Mouse (Mus musculus) forebrain, embryonic 11.5 days (tissue): Measurements from ENCODE around the gene Atp8b5. TPM values are rescaled to one million over a fixed set of nuclear protein-coding genes. Genes with fewer than 3 reads are reported as not detected.
A peak's percentile ranks its signal among the peaks of the same experiment; 100 is the strongest.

Source experiments
- ATAC-seq: fragments of 200-750 bp; cut with Nextera tagmentation; replicated peaks from 2 replicates; pipeline ENCODE4 v1.8.0; 2017; ENCODE audit warnings: moderate TSS enrichment; ENCODE audit not compliant: low FRiP score
- DNase-seq: peaks from one replicate; pipeline ENCODE4 v3.0.0-alpha.2; 2017; ENCODE audit warnings: low spot score
- H3K27ac ChIP-seq: fragments of 300-500 bp; sonication (generic); 2 replicates; pipeline ENCODE4 v1.5.1; 2014; ENCODE audit warnings: low read depth, low read length
- H3K27me3 ChIP-seq: fragments of 300-500 bp; sonication (generic); 2 replicates; pipeline ENCODE4 v1.6.1; 2014; ENCODE audit warnings: mild to moderate bottlenecking, low read length, mixed read lengths; ENCODE audit not compliant: control insufficient read depth, insufficient read depth
- H3K36me3 ChIP-seq: fragments of 300-500 bp; sonication (generic); 2 replicates; pipeline ENCODE4 v1.6.1; 2014; ENCODE audit warnings: mild to moderate bottlenecking, low read length, moderate library complexity, mixed read lengths; ENCODE audit not compliant: control insufficient read depth, insufficient read depth
- H3K4me1 ChIP-seq: fragments of 300-500 bp; sonication (generic); replicated peaks from 2 replicates; pipeline ENCODE4 v1.6.1; 2014; ENCODE audit warnings: low read length, mixed read lengths; ENCODE audit not compliant: control insufficient read depth, insufficient read depth
- H3K4me2 ChIP-seq: fragments of 300-500 bp; sonication (generic); 2 replicates; pipeline ENCODE4 v1.6.1; 2014; ENCODE audit warnings: low read depth, mild to moderate bottlenecking, low read length, moderate library complexity, mixed read lengths; ENCODE audit not compliant: severe bottlenecking
- H3K4me3 ChIP-seq: fragments of 300-500 bp; sonication (generic); 2 replicates; pipeline ENCODE4 v1.5.1; 2014; ENCODE audit warnings: low read depth, low read length
- H3K9ac ChIP-seq: fragments of 300-500 bp; sonication (generic); 2 replicates; pipeline ENCODE4 v1.6.1; 2014; ENCODE audit warnings: low read length
- H3K9me3 ChIP-seq: fragments of 300-500 bp; sonication (generic); 2 replicates; pipeline ENCODE4 v1.6.1; 2016; ENCODE audit warnings: low read length, mixed read lengths; ENCODE audit not compliant: control insufficient read depth
- WGBS: fragments of 180-500 bp; shearing (Covaris S2); extraction: QIAGEN DNeasy Blood & Tissue Kit; methylation state at CpG from one replicate; pipeline ENCODE4 v1.1.7; 2014; 5-methylcytosine and 5-hydroxymethylcytosine counted together
- polyA plus RNA-seq: library from polyadenylated mRNA; unstranded; fragments of >200 nt; fragmentation: Nextera tagmentation; extraction: Ambion mirVana; gene quantifications from 2 replicates; pipeline ENCODE4 v1.2.1, GENCODE M21; 2014

Gene Atp8b5
- polyA plus RNA-seq, 1 experiment from 2014 or later: 0.60 TPM

DNA sequence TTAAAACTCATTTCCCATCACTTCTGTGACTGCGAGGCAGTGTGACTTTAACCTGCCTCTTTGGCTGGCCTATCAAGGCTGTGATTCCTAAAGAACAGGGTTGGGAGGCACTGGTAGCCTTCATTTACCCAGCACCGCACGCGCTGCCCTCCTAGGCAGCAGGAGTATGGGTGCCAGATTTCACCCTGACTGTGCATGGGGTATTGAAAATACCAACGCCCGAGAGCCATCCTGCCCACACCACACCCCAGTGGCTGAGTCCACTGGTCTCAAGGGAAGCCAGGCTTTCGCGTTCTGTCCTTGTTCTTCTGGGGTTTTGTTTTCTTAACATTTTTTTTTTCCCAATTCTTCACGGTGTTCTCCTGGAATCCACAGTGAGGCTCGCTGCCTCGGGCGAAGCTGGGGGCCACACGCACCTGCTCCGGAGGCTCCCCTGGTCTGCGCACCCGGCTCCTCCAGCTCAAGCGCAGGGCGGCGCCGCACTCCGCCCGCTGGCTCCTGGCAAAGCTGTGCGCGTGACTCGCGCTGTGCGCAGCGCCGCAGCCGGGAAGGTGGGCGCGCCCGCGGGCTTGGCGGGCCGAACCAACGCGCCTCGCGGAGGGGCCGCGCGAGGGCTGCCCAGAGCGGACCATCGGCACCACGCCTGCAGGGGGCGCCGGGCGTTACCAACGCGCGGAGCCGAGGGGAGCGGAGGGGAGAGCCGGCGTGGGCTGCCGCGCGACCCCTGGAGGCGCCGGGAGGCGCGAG, 114.6 kb downstream of the Atp8b5 start, which contains the start of gene Rusc2:
Gene Rusc2 (plus strand): TSS at position 572 of the 747 bp plus-strand sequence.
- DNase-seq: peak; percentile 95
- Histone ChIP-seq H3K27me3 (no peaks in the 10 kb centered on the region; the same call in 1 of the 2 replicates), H3K9me3 (no peaks in the 10 kb centered on the region), H3K4me1 (peaks cover 7% of the 10 kb centered on the region), H3K4me2 (peak within 1 kb of the TSS; percentile 84), H3K36me3 (no peaks in the 10 kb centered on the region), H3K4me3 (peak within 1 kb of the TSS; percentile 61), H3K27ac (no peak within 1 kb of the TSS), H3K9ac (peak within 1 kb of the TSS; percentile 79)
- peak; percentile 93 for ATAC-seq
- 1% methylated on average over 63 of the region's 63 CpGs for WGBS

DNA sequence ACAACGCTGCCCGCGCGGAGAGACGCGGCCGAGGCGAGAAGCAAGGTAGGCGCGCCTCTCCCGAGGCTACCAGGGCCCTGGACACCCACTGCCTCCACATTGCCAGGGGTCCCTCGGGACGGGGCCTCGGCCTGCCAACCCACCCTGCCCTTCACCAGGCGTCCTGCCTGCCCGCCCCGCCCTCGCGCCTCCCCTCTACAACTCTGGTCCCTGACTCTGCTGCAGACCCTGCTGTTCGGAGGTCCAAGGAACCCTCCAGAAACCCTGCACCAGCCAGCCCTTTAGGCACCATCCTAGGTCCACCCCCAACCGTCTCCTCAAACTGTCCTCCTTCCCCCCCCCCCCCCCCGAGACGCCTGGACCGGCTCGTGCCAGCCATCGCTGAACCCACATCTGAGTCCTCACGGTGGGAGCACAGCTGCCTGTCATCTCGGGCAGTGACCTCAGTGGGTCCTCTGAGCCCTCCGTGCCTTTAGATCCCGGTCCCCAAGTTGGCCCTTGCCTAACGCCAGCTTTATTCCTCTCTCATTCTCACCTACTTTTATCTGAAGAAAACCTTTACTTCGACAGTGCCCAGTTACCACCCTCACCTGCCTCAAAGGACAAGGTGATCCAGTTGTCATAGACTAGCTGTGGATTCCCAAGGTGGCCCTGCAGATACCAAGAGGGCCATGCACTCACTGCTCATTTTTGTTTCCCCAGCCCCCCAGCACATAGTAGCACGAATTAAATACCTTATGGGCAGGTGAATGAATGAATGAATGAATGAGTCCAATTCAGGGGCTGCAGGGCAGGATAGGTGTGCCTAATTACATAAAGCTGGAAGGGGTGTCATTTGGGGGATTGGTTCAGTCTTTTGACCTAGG, 115.4 kb downstream of the Atp8b5 start:
- H3K9ac ChIP-seq: peak overlapping the region; percentile 79
- DNase-seq (no peak), ATAC-seq (peak; percentile 84)
- no peaks in the 10 kb centered on the region; the same call in 1 of the 2 replicates for H3K27me3 ChIP-seq
- WGBS: 10% methylated on average over 22 of the region's 33 CpGs
- no peak overlapping the region for H3K27ac ChIP-seq
- no peaks in the 10 kb centered on the region for H3K36me3 ChIP-seq
- peak overlapping the region; percentile 84 for H3K4me2 ChIP-seq
- peak overlapping the region; percentile 61 for H3K4me3 ChIP-seq
- H3K4me1 ChIP-seq: peaks cover 7% of the 10 kb centered on the region
- no peaks in the 10 kb centered on the region for H3K9me3 ChIP-seq

GRCm38 (mm10) chr4:43383246-43384082, 116.5 kb downstream of the Atp8b5 start:
- DNase-seq (no peak), ATAC-seq (no peak)
- Histone ChIP-seq H3K4me2 (no peak overlapping the region), H3K27me3 (no peaks in the 10 kb centered on the region; the same call in 1 of the 2 replicates), H3K4me3 (no peak overlapping the region), H3K9me3 (no peaks in the 10 kb centered on the region), H3K4me1 (peaks cover 7% of the 10 kb centered on the region), H3K9ac (no peak overlapping the region), H3K36me3 (no peaks in the 10 kb centered on the region), H3K27ac (no peak overlapping the region)
- WGBS: 79% methylated on average over 11 of the region's 11 CpGs

DNA sequence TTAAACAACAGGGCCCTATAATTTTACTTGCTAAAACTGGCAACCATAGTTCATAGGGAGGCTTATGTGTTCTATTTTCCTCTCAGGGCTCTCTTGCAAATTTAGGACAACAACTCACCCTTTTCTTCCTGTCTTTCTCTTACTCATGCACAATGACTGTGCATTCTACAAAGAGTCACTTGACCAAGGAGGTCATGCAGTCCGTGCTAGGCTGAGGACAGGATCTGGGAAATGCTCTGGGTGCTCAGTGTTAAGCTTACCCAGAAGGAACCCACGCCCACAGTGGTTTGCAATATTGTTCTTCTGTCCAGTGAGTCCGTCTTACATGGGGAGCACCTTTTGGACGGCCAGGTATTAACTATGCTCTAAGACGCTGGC, 117.1 kb downstream of the Atp8b5 start:
- no peaks in the 10 kb centered on the region for H3K36me3 ChIP-seq
- H3K9me3 ChIP-seq: no peaks in the 10 kb centered on the region
- ATAC-seq: no peak
- no peak overlapping the region for H3K27ac ChIP-seq
- H3K27me3 ChIP-seq: no peaks in the 10 kb centered on the region; the same call in 1 of the 2 replicates
- peaks cover 7% of the 10 kb centered on the region for H3K4me1 ChIP-seq
- H3K4me2 ChIP-seq: no peak overlapping the region
- no peak for DNase-seq
- no peak overlapping the region for H3K9ac ChIP-seq
- H3K4me3 ChIP-seq: no peak overlapping the region
- 89% methylated on average over 5 of the region's 5 CpGs for WGBS

- ATAC-seq: no peak
- DNase-seq: no peak
- WGBS: 94% methylated on average over 3 of the region's 3 CpGs
- no peak overlapping the region for H3K4me3 ChIP-seq
- H3K27ac ChIP-seq: no peak overlapping the region
- H3K9ac ChIP-seq: no peak overlapping the region
- H3K4me1 ChIP-seq: peaks cover 7% of the 10 kb centered on the region
- no peak overlapping the region for H3K4me2 ChIP-seq
- no peaks in the 10 kb centered on the region; the same call in 1 of the 2 replicates for H3K27me3 ChIP-seq
- no peaks in the 10 kb centered on the region for H3K36me3 ChIP-seq
- H3K9me3 ChIP-seq: no peaks in the 10 kb centered on the region
Observed at GRCm38 (mm10) chr4:43384541-43384940, 117.6 kb downstream of the Atp8b5 start.

DNA sequence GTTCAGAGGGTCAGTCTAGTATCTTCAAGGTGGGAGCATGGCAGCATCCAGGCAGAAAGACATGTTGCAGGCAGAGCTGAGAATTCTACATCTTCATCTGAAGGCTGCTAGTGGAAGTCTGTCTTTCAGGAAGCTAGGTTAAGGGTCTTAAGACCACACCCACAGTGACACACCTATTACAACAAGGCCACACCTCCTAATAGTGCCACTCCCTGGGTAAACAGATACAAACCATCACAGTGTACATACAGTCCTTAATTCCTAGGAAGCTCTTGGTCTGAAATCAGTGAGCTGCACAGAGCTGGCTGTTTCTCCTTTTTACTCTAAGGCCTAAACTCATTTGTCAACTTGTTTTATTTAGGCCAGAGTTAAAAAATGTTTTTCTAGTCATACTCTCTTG, 120.0 kb downstream of the Atp8b5 start:
- Histone ChIP-seq H3K4me1 (peaks cover 3% of the 10 kb centered on the region), H3K27me3 (no peaks in the 10 kb centered on the region), H3K9ac (no peak overlapping the region), H3K9me3 (no peaks in the 10 kb centered on the region), H3K27ac (no peak overlapping the region), H3K4me3 (no peak overlapping the region), H3K36me3 (no peaks in the 10 kb centered on the region), H3K4me2 (no peak overlapping the region)
- ATAC-seq (no peak), DNase-seq (no peak)

DNA sequence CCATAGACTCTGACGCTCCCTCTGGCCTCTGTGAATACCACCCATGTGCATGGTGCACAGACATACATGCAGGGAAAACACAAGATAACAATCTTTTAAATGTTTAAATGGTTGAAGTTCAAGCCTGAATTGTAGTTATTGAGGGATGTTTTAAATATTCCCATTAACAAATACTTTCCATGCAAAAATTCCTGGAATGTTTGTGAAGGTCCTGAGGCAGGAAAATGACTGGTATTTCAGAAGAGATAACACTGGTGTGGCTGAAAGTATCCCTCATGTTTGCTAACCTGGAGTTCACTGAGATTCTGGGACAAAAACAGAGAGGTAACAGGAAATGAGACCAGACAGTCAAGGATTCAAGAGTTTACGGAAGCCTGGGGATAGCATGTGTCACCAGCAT, 122.4 kb downstream of the Atp8b5 start:
- Histone ChIP-seq H3K4me1 (no peaks in the 10 kb centered on the region), H3K4me3 (no peak overlapping the region), H3K36me3 (no peaks in the 10 kb centered on the region), H3K9me3 (no peaks in the 10 kb centered on the region), H3K27me3 (no peaks in the 10 kb centered on the region), H3K27ac (no peak overlapping the region), H3K4me2 (no peak overlapping the region), H3K9ac (no peak overlapping the region)
- 87% methylated on average over 2 of the region's 2 CpGs for WGBS
- no peak for DNase-seq
- ATAC-seq: no peak

DNA sequence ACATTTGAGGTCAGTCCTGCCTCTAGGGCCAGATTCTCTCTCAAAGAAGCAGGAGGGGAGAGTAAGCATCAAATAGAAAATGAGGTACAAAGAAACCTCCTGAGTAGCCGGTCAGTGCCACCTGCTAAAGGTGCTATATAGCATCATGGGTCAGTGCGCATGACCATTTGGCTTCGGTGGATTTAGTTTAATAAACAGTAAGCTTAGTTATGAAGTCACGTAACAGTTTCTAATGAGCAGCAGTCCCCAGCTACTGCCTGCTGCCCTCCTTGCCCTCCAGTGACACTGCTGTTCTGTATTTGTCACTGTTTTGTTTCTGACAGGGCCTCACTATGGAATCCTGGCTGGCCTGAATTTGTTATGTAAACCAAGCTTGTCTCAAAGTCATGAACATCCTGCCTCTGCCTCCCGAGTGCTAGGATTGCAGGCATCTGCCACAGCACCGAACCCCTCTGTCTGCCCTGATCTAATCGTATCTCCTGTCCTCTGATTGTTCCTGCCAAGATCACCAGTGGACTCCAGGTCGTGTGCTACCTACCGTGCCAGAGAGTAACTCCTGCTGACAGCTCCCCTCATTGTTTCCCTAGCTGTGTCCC, 123.0 kb downstream of the Atp8b5 start:
- no peak overlapping the region for H3K27ac ChIP-seq
- H3K4me2 ChIP-seq: no peak overlapping the region
- no peak overlapping the region for H3K4me3 ChIP-seq
- no peak for DNase-seq
- H3K4me1 ChIP-seq: no peaks in the 10 kb centered on the region
- H3K9me3 ChIP-seq: no peaks in the 10 kb centered on the region
- H3K27me3 ChIP-seq: no peaks in the 10 kb centered on the region
- no peak overlapping the region for H3K9ac ChIP-seq
- WGBS: 71% methylated on average over 9 of the region's 9 CpGs
- no peaks in the 10 kb centered on the region for H3K36me3 ChIP-seq
- no peak for ATAC-seq
